In the genomic region with DNA sequence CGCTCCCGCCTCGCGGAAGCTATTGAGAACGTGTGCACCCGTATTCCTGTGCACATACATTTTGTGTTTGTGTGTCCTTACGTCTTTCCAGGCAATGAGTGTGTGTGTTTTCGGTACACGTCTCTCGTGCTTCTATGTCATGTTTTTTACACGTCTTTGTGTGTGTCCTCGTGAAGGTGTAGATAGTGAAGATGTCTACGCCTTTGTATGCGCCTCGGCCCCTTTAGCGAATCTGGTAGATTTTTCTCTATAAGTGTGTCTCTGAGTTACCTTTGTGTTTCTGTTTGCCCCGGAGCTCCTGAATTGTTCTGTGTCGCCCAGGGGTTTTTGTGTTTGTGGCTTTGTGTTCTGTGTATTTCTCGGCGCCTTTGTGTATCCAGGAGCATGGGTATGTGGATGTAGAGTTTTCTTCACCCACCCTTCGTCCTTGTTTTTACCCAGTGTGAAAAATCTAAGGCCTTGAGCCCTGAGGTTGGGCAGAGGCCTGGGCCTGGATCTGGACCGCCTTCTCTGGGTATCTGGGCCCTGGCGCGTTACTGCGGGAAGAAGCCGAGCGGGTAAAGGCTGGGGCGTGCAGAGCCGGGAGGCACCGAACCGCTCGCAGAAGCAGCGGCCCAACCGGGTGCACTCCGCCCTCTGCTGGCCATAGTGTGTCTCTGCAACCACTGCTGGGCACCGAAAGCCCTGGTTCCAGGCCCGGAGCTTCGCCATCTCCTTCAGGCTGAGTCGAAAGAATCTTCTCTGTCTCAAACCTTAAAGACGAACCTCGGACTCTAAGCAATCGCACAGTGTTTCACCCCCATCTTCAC, we compare ENCODE assay signal across 8 mouse cellular contexts. TPM values are rescaled to one million over a fixed set of nuclear protein-coding genes. Genes with fewer than 3 reads are reported as not detected.
DNase-seq lines count a peak whose midpoint lies in the region; ATAC-seq and TF ChIP-seq lines count a peak whose summit lies in the region.

No protein-coding gene starts in this region.

- no peaks in the 10 kb centered on the region for H3K9me3 ChIP-seq in heart, embryonic 13.5 days
- no peaks in the 10 kb centered on the region for H3K9me3 ChIP-seq in kidney, embryonic 16.5 days (ENCODE audit: low read length)
- no peaks in the 10 kb centered on the region for H3K9me3 ChIP-seq in stomach, embryonic 15.5 days

- H3K4me2 ChIP-seq in heart, embryonic 13.5 days = peak overlapping the region; percentile 53
- peak overlapping the region; percentile 70 for H3K4me2 ChIP-seq in kidney, embryonic 16.5 days (replicated peaks; ENCODE audit: low read depth, low read length)
- peak overlapping the region; percentile 32 for H3K4me2 ChIP-seq in stomach, embryonic 15.5 days

- no peak overlapping the region for H3K9ac ChIP-seq in heart, embryonic 13.5 days
- H3K9ac ChIP-seq in kidney, embryonic 16.5 days (replicated peaks; ENCODE audit: low read length) = no peak overlapping the region
- H3K9ac ChIP-seq in liver, adult 2 months (ENCODE audit: low read depth, low read length) = no peak overlapping the region
- no peak overlapping the region for H3K9ac ChIP-seq in stomach, embryonic 15.5 days

- ATAC-seq in erythroid progenitor cell, adult 5-6 weeks (replicated peaks; ENCODE audit: low FRiP score, poor library complexity, severe bottlenecking) = peak; percentile 57; the same call in 1 of the 2 replicates
- no peak for ATAC-seq in heart, embryonic 13.5 days (ENCODE audit: extremely low read depth, insufficient number of reproducible peaks, low FRiP score, low TSS enrichment)
- peak; percentile 51; the same call in 1 of the 2 replicates for ATAC-seq in kidney, embryonic 16.5 days (ENCODE audit: low FRiP score, low TSS enrichment)
- ATAC-seq in stomach, embryonic 15.5 days (ENCODE audit: insufficient read depth, low FRiP score, low read depth) = no peak

- H3K79me2 ChIP-seq in liver, adult 2 months (ENCODE audit: control insufficient read depth, insufficient read depth, low read length) = no peaks in the 10 kb centered on the region

- peak; percentile 95 for TF ChIP-seq CTCF in liver, adult 2 months (IDR thresholded peaks at IDR 0.05; ENCODE audit: low read depth, low read length)

- H3K4me1 ChIP-seq in heart, embryonic 13.5 days = peaks cover 33% of the 10 kb centered on the region
- H3K4me1 ChIP-seq in kidney, embryonic 16.5 days (ENCODE audit: insufficient read depth, low read length) = peaks cover 23% of the 10 kb centered on the region
- no peaks in the 10 kb centered on the region for H3K4me1 ChIP-seq in liver, adult 2 months (ENCODE audit: control insufficient read depth, insufficient read depth, low read length)
- H3K4me1 ChIP-seq in stomach, embryonic 15.5 days = peaks cover 26% of the 10 kb centered on the region

- H3K27ac ChIP-seq in heart, embryonic 13.5 days (replicated peaks) = no peak overlapping the region
- no peak overlapping the region for H3K27ac ChIP-seq in kidney, embryonic 16.5 days (ENCODE audit: low read length)
- no peak overlapping the region for H3K27ac ChIP-seq in liver, adult 2 months (replicated peaks; ENCODE audit: insufficient read depth, low read depth, low read length)
- H3K27ac ChIP-seq in stomach, embryonic 15.5 days = no peak overlapping the region

- no peak for TF ChIP-seq POLR2A in liver, adult 2 months (IDR thresholded peaks at IDR 0.05; ENCODE audit: extremely low read depth, insufficient read depth, low read length)

- H3K4me3 ChIP-seq in heart, embryonic 13.5 days = peak overlapping the region; percentile 56
- peak overlapping the region; percentile 31 for H3K4me3 ChIP-seq in kidney, embryonic 16.5 days (ENCODE audit: low read length)
- H3K4me3 ChIP-seq in liver, adult 2 months (ENCODE audit: insufficient read depth, low read depth, low read length) = no peak overlapping the region
- no peak overlapping the region; the same call in 1 of the 2 replicates for H3K4me3 ChIP-seq in stomach, embryonic 15.5 days (replicated peaks)

- H3K27me3 ChIP-seq in heart, embryonic 13.5 days (replicated peaks) = peaks cover 100% of the 10 kb centered on the region
- H3K27me3 ChIP-seq in kidney, embryonic 16.5 days (ENCODE audit: insufficient read depth, low read length) = peaks cover 100% of the 10 kb centered on the region
- peaks cover 34% of the 10 kb centered on the region for H3K27me3 ChIP-seq in liver, adult 2 months (ENCODE audit: control insufficient read depth, insufficient read depth, low read length)
- H3K27me3 ChIP-seq in stomach, embryonic 15.5 days (replicated peaks) = peaks cover 100% of the 10 kb centered on the region

- H3K36me3 ChIP-seq in heart, embryonic 13.5 days = no peaks in the 10 kb centered on the region
- no peaks in the 10 kb centered on the region for H3K36me3 ChIP-seq in kidney, embryonic 16.5 days (ENCODE audit: insufficient read depth, low read length)
- H3K36me3 ChIP-seq in liver, adult 2 months (ENCODE audit: control insufficient read depth, insufficient read depth, low read length) = no peaks in the 10 kb centered on the region
- H3K36me3 ChIP-seq in stomach, embryonic 15.5 days = no peaks in the 10 kb centered on the region

- peak; percentile 44 for DNase-seq in A20 (ENCODE audit: low read depth, low spot score)
- peak; percentile 9 for DNase-seq in c-Kit-negative CD71-positive TER-119-positive erythroid progenitor cells, embryonic 14.5 days (ENCODE audit: low read depth, low spot score)
- DNase-seq in liver, adult 2 months (ENCODE audit: extremely low read depth, low read depth, low spot score) = peak; percentile 12
- peak; percentile 88 for DNase-seq in neural tube, embryonic 10.5 days (ENCODE audit: extremely low spot score, low spot score)

- 2% methylated on average over 42 of the region's 42 CpGs for WGBS in heart, embryonic 13.5 days
- 2% methylated on average over 42 of the region's 42 CpGs for WGBS in kidney, embryonic 16.5 days
- WGBS in liver, adult 2 months = 6% methylated on average over 42 of the region's 42 CpGs
- WGBS in stomach, embryonic 15.5 days = 3% methylated on average over 42 of the region's 42 CpGs

RNA-seq across cellular contexts. Expression of a gene that starts 2.5 kb away (rescaled TPM):
- total RNA-seq in erythroid progenitor cell, adult 5-6 weeks (2015; ENCODE audit: low replicate concordance) = not detected in 2 replicates
- total RNA-seq in erythroid progenitor cell, adult 5-6 weeks (2017; ENCODE audit: low replicate concordance) = not detected in 2 replicates
- polyA plus RNA-seq in heart, embryonic 13.5 days (2015; fragmentation: Nextera tagmentation; extraction: Ambion mirVana) = not detected in 2 replicates
- 0.94 and 1.3 TPM in 2 replicates for polyA plus RNA-seq in kidney, embryonic 16.5 days (2015; fragmentation: Nextera tagmentation; extraction: Ambion mirVana)
- not detected in 2 replicates for total RNA-seq in liver, adult 2 months (2014; rRNA removed)
- not detected in 2 replicates for polyA plus RNA-seq in liver, adult 2 months (2012; rRNA removed)
- polyA plus RNA-seq in stomach, embryonic 15.5 days (2015; fragmentation: Nextera tagmentation; extraction: Ambion mirVana) = 0.04 and 0.09 TPM in 2 replicates

Comparison
In these comparisons a context has a peak if more than half of its experiments do, and no peak if none do; other contexts are left out.
1. DNase-seq: peak in every context shown above with its lines; median percentile 88 in neural tube, embryonic 10.5 days; 44 in A20; 12 in liver, adult 2 months; 9 in c-Kit-negative CD71-positive TER-119-positive erythroid progenitor cells, embryonic 14.5 days.
2. ATAC-seq: peak in erythroid progenitor cell, adult 5-6 weeks (single experiment) and kidney, embryonic 16.5 days (single experiment); none in heart, embryonic 13.5 days (single experiment) and stomach, embryonic 15.5 days (single experiment).
3. H3K4me3 ChIP-seq: peak in heart, embryonic 13.5 days (single experiment) and kidney, embryonic 16.5 days (single experiment); none in liver, adult 2 months (single experiment) and stomach, embryonic 15.5 days (single experiment).
4. Peak in every context shown above with its lines, with median percentiles within 50 percentile points of each other: H3K4me2 ChIP-seq.